Mouse (Mus musculus) liver, postnatal 0 days (tissue): Measurements from ENCODE around the gene Cort.

Experiments
- CTCF ChIP-seq: sonication (generic); IDR thresholded peaks from 2 replicates; pipeline ENCODE4 v1.5.1; 2016; ENCODE audit warnings: antibody characterized with exemption, low read depth
- EP300 ChIP-seq: IDR thresholded peaks from 2 replicates; pipeline ENCODE4 v1.6.1; 2016; ENCODE audit warnings: antibody characterized with exemption, low read depth, mild to moderate bottlenecking

DNA sequence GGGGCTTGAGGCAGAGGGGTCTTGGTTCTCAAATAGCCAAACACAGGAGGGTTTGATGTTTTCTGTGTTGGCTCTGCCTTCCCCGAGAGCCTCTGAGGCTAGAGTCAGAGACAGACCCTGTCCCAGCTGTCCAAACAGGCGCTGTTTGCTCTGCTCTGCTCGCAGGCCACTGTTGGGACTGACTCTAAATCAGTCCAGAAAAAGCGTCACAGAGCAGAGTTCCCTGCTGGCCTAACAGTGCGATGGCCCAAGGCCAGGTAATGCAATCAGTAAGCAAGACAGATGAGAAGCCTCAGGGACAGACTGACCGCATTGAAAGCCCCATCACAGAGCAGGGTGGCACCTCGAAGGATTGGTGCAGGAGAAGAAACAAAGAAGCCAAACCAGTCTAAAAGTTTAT is 23.0 kb upstream of the Cort start:
- TF ChIP-seq CTCF (no peak), EP300 (no peak)
